Mouse (Mus musculus) hindbrain, embryonic 12.5 days (tissue): ENCODE data around the gene Dbnl. TPM values are rescaled to one million over a fixed set of nuclear protein-coding genes. Genes with fewer than 3 reads are reported as not detected.

Experiments
- ATAC-seq: fragments of 200-750 bp; cut with Nextera tagmentation; 2 replicates; pipeline ENCODE4 v1.8.0; 2017; ENCODE audit warnings: moderate TSS enrichment; ENCODE audit not compliant: low FRiP score
- H3K27ac ChIP-seq: fragments of 300-500 bp; sonication (generic); 2 replicates; pipeline ENCODE4 v1.5.1; 2016; ENCODE audit warnings: mild to moderate bottlenecking
- H3K27me3 ChIP-seq: fragments of 300-500 bp; sonication (generic); 2 replicates; pipeline ENCODE4 v1.6.1; 2016; ENCODE audit warnings: mild to moderate bottlenecking
- H3K36me3 ChIP-seq: fragments of 300-500 bp; sonication (generic); 2 replicates; pipeline ENCODE4 v1.6.1; 2016; ENCODE audit warnings: mild to moderate bottlenecking
- H3K4me1 ChIP-seq: fragments of 300-500 bp; sonication (generic); 2 replicates; pipeline ENCODE4 v1.6.1; 2016
- H3K4me2 ChIP-seq: fragments of 300-500 bp; sonication (generic); replicated peaks from 2 replicates; pipeline ENCODE4 v1.6.1; 2016; ENCODE audit warnings: mild to moderate bottlenecking
- H3K4me3 ChIP-seq: fragments of 300-500 bp; sonication (generic); 2 replicates; pipeline ENCODE4 v1.5.1; 2016; ENCODE audit warnings: mild to moderate bottlenecking
- H3K9ac ChIP-seq: fragments of 300-500 bp; sonication (generic); 2 replicates; pipeline ENCODE4 v1.6.1; 2016; ENCODE audit warnings: mild to moderate bottlenecking, moderate library complexity
- H3K9me3 ChIP-seq: fragments of 300-500 bp; sonication (generic); replicated peaks from 2 replicates; pipeline ENCODE4 v1.6.1; 2016; ENCODE audit warnings: mild to moderate bottlenecking
- WGBS: fragments of 180-500 bp; shearing (Covaris S2); methylation state at CpG from one replicate; pipeline ENCODE4 v1.1.7; 2016; 5-methylcytosine and 5-hydroxymethylcytosine counted together
- polyA plus RNA-seq: library from polyadenylated mRNA; unstranded; fragments of >200 nt; fragmentation: Nextera tagmentation; extraction: Ambion mirVana; gene quantifications from 2 replicates; pipeline ENCODE4 v1.2.1, GENCODE M21; 2016

The Dbnl gene
- polyA plus RNA-seq, 1 experiment from 2014 or later: 145 TPM

DNA sequence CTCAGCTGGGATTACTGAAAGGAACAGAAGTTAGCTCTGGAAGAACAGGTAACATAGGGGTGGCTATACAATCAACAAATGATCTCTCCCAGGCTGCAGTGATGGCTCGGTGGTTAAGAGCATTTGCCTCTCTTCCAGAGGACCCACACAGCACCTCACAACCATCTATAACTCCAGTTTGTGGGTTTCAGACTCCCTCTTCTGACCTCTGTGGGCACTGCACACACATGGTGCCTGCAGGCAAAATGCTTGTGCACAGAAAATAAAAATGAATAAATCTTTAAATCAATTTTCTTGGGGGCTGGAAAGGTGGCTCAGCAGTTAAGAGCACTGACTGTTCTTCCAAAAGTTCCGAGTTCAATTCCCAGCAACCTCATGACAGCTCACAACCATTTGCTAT lies 9.8 kb upstream of the Dbnl start:
- H3K36me3 ChIP-seq: peaks cover 4% of the 10 kb centered on the region; the same call in 1 of the 2 replicates
- no peak for ATAC-seq
- no peaks in the 10 kb centered on the region for H3K9me3 ChIP-seq
- H3K27ac ChIP-seq: no peak overlapping the region
- H3K9ac ChIP-seq: no peak overlapping the region
- no peak overlapping the region for H3K4me3 ChIP-seq
- no peaks in the 10 kb centered on the region for H3K27me3 ChIP-seq
- no peak overlapping the region for H3K4me2 ChIP-seq
- 77% methylated on average over 2 of the region's 2 CpGs for WGBS
- H3K4me1 ChIP-seq: no peaks in the 10 kb centered on the region

DNA sequence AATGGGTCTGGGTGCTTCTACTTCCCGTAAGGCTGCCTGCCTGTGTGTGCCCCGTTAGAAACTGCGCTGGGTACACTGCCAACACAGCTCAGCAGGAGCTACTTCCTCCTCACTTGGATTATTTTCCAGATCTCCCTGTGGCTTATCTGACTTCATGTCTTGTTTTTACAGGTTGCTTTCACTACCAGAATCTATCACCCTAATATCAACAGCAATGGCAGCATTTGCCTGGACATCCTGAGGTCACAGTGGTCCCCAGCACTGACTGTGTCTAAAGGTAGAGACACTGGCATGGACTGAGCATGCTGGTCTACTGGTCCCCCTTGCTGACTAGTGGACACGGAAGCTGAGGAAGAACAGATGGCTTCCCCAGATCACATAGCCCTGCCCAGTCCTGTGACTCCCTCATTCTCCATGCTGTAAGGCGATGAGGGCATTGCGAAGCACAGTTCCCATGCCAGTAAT lies 8.2 kb upstream of the Dbnl start:
- 92% methylated on average over 6 of the region's 6 CpGs for whole genome bisulfite sequencing
- Histone ChIP-seq H3K27ac (no peak overlapping the region), H3K4me2 (no peak overlapping the region), H3K9ac (no peak overlapping the region), H3K4me1 (no peaks in the 10 kb centered on the region), H3K4me3 (no peak overlapping the region), H3K9me3 (no peaks in the 10 kb centered on the region), H3K36me3 (peaks cover 4% of the 10 kb centered on the region; the same call in 1 of the 2 replicates), H3K27me3 (no peaks in the 10 kb centered on the region)
- ATAC-seq: no peak

DNA sequence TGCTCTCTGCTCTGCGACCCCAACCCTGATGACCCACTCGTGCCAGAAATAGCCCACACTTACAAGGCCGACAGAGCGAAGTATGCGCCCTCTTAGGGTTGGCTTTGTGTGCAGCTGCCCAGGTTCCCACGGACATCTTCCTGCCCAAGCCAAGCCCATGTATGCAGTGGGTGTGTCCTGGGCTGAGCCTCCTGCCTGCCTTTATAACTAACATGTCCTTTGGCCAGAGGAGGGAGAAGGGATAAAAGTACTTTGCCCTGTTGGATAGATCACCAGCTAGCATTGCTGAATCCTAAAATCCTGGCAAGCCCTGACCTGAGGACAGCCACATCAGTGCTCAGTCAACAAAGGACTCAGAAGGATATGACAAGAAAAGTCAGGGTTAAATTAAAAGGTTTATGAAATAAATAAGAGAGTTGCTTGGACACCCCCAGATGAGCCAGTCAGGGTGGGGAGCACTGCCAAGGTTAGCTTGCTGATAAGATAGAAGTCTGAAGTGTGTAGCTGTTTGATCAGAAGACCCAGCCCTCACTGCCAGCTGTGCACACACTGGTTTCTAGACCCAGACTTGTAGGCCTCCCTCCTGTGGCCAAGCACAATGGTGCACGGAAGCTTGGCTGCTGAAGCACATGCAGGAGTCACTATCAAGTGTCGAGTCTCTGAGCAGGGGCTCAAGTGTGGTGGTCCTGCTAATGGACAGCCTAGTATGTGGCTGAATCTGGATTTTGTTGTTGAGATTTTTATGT lies 5.9 kb upstream of the Dbnl start:
- H3K9ac ChIP-seq: no peak overlapping the region
- H3K9me3 ChIP-seq: no peaks in the 10 kb centered on the region
- WGBS: 70% methylated on average over 8 of the region's 8 CpGs
- no peak overlapping the region for H3K4me2 ChIP-seq
- no peak for ATAC-seq
- peaks cover 3% of the 10 kb centered on the region for H3K4me1 ChIP-seq
- peaks cover 4% of the 10 kb centered on the region; the same call in 1 of the 2 replicates for H3K36me3 ChIP-seq
- no peaks in the 10 kb centered on the region for H3K27me3 ChIP-seq
- H3K4me3 ChIP-seq: no peak overlapping the region
- no peak overlapping the region for H3K27ac ChIP-seq

DNA sequence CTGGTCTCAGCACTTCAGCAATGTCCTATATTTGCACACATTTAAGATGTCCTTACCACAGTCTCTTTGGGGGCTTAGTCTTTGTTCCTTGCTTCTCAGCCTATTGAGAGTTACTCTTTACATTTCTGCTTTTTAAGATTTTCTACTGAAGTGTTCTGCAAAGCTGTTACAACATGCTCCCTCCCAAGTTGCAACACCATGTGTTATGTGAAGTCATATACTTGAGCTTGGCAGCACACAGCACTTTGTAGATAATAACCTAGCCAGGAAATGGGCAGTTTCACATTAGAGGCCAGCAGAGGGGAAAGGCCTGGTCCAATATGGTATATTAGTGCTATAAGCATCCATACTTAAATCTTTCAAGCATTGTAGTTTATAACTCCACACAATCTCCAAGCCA lies 2.6 kb upstream of the Dbnl start:
- no peak overlapping the region for H3K4me3 ChIP-seq
- no peak overlapping the region for H3K27ac ChIP-seq
- H3K36me3 ChIP-seq: no peaks in the 10 kb centered on the region; the same call in 1 of the 2 replicates
- ATAC-seq: no peak
- H3K9ac ChIP-seq: no peak overlapping the region
- no peaks in the 10 kb centered on the region for H3K9me3 ChIP-seq
- H3K4me1 ChIP-seq: peaks cover 21% of the 10 kb centered on the region
- no peaks in the 10 kb centered on the region for H3K27me3 ChIP-seq
- no peak overlapping the region for H3K4me2 ChIP-seq

DNA sequence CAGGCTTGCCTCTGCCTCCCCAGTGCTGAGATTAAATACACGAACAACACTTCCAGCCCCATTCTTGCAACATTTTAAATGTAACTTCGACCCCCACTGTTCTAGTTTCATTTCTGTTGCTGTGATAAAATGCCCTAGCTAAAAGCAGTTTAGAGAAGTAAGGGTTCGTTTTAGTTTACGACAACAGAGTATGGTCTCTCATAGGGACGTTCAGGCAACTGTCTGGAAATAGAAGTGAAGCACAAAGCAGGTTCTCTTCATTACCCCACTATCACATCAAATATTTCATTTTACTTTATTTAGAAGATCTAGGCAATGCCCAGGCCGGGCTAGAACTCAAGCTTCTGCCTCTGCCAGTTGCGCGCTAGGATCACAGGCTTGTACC lies 625 bp upstream of the Dbnl start:
- WGBS: 37% methylated on average over 8 of the region's 8 CpGs
- Histone ChIP-seq H3K27me3 (no peaks in the 10 kb centered on the region), H3K4me3 (peak overlapping the region; percentile 83), H3K36me3 (peaks cover 15% of the 10 kb centered on the region), H3K27ac (peak overlapping the region; percentile 91), H3K4me2 (peak overlapping the region; percentile 86), H3K9ac (peak overlapping the region; percentile 83), H3K4me1 (peaks cover 21% of the 10 kb centered on the region), H3K9me3 (no peaks in the 10 kb centered on the region)
- ATAC-seq: no peak

DNA sequence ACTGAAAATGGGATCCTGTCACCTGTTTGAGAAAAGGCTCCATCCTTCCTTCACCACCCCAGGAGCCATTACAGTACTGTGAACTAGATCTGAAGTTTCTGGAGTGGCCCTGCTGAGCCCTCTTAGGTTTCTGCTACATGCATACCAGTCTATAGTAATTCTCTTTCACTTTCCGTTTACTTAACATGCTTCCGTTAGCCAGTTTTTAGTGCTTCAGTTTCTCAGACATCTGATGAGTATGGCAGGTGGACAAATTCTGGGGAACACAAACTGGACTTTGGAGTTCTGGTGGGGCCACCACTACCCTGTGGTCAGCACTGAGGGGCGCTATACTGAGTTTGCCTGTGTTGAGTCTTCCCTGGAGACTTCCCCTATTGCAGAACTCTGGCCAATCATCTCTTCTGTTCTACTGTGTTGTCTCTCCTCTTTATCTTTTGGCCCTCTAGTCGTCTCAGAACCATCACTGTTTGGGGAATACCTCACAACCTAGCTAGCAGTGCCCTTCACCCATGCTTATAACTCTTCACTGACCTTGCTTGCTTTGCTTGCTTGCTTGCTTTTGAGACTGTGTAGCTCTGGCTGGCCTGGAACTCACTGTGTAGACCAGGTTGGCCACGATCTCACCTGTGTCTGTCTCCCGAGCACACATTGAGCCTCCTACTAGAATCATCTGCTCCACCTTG lies 924 bp downstream of the Dbnl start:
- H3K4me1 ChIP-seq: peaks cover 21% of the 10 kb centered on the region

DNA sequence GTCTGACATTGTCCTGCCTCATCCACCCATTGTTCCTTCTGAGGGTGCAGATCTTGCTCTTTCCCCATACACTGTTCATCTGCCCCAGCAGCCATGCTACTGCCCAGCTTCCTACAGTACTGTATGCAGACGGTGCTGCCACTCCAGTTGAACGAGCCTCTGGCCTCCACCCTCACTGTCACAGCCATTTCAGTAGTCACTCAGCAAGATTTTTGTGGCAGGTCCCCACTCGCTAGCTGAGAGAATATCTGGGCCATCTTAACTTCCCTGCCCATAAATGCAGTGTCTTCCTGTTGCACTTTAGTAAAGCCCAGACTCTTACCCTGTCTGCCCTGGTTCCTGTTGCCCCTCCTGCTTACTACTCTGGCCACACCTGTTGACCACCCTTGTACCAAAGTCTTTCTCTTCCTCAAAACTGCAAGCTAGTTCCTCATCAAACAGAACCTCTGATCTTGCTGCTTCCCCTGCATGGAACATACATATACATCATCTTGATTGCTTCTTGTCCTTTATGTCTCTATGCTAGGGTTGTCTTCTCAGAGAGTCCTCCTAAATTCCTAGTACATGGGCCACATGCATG lies 1.6 kb downstream of the Dbnl start:
- no peak overlapping the region for H3K9ac ChIP-seq
- WGBS: 90% methylated on average over 3 of the region's 3 CpGs
- peak overlapping the region; percentile 86 for H3K4me2 ChIP-seq
- peaks cover 34% of the 10 kb centered on the region for H3K36me3 ChIP-seq
- no peaks in the 10 kb centered on the region for H3K27me3 ChIP-seq
- H3K4me1 ChIP-seq: peaks cover 21% of the 10 kb centered on the region
- H3K9me3 ChIP-seq: no peaks in the 10 kb centered on the region
- ATAC-seq: no peak
- no peak overlapping the region for H3K27ac ChIP-seq
- peak overlapping the region; percentile 83 for H3K4me3 ChIP-seq

More for the DNA sequence above, 924 bp downstream of the Dbnl start:
- H3K4me2 ChIP-seq: peak overlapping the region; percentile 86
- H3K4me3 ChIP-seq: peak overlapping the region; percentile 83
- peak; percentile 11 for ATAC-seq
- H3K27me3 ChIP-seq: no peaks in the 10 kb centered on the region
- H3K9ac ChIP-seq: peak overlapping the region; percentile 83
- peak overlapping the region; percentile 91; the same call in 1 of the 2 replicates for H3K27ac ChIP-seq
- H3K36me3 ChIP-seq: peaks cover 29% of the 10 kb centered on the region
- H3K9me3 ChIP-seq: no peaks in the 10 kb centered on the region
- WGBS: 83% methylated on average over 6 of the region's 6 CpGs

DNA sequence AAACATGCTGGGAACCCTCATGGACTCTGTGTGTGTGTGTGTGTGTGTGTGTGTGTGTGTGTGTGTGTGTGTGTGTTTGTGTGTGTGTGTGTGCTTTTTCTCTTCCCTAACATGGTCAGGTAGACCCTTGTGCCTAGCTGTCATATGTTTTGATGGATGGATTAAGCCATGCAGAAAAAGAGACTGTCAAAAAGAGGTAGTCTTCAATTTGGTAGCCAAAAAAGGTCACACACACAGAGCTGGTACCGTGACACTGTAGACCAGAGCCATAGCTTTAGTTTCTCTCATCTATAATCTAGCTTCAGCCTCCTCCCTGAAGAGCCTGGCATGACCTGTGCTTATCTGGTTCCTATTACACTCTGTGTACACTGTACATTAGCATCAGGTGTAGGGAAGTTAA lies 2.1 kb downstream of the Dbnl start:
- no peak overlapping the region for H3K27ac ChIP-seq
- H3K4me1 ChIP-seq: peaks cover 21% of the 10 kb centered on the region
- H3K9ac ChIP-seq: no peak overlapping the region
- ATAC-seq: no peak
- H3K36me3 ChIP-seq: peaks cover 40% of the 10 kb centered on the region
- no peak overlapping the region for H3K4me3 ChIP-seq
- WGBS: 100% methylated on average over 1 of the region's 1 CpGs
- no peaks in the 10 kb centered on the region for H3K9me3 ChIP-seq
- H3K27me3 ChIP-seq: no peaks in the 10 kb centered on the region
- no peak overlapping the region for H3K4me2 ChIP-seq

DNA sequence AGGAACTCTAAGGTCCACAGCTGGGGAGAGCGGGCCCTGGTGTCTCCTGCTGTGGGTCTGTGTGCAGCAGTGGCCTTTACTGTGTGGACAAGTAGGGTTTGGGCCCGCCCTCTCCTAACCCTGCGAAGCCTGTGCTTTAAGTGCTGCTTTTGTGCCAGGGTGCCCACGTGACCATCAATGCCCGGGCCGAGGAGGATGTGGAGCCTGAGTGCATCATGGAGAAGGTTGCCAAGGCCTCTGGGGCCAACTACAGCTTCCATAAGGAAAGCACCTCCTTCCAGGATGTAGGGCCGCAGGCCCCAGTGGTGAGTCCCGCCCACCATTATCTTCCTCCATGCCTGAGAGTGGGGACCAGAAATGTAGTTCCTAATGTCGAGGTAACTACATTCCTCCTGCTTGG lies 7.0 kb downstream of the Dbnl start:
- ATAC-seq: no peak
- Histone ChIP-seq H3K9ac (no peak overlapping the region), H3K9me3 (no peaks in the 10 kb centered on the region), H3K4me2 (no peak overlapping the region), H3K27me3 (no peaks in the 10 kb centered on the region), H3K4me3 (no peak overlapping the region), H3K36me3 (peaks cover 86% of the 10 kb centered on the region), H3K4me1 (no peaks in the 10 kb centered on the region), H3K27ac (no peak overlapping the region)
- 84% methylated on average over 9 of the region's 9 CpGs for WGBS

DNA sequence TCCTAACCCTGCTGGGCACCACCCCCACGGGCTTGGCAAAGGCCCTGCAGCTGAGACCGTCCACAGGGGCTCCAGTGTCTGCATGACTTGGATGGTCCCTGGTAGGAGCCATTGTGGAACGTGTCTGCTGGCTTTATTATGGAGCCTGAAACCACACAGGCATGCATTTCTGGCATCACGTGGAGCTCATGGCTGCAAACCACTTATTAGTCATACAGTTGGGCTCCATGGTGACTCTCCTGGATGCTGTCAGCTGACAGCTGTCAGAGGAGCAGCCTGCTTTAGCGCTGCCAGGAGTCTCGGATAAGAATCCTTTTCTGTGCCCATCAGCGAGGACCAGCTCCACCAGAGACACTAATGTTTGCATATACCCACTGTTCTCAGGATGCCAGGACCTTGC lies 7.4 kb downstream of the Dbnl start:
- Histone ChIP-seq H3K4me3 (no peak overlapping the region), H3K4me2 (no peak overlapping the region), H3K9ac (no peak overlapping the region), H3K36me3 (peaks cover 90% of the 10 kb centered on the region), H3K9me3 (no peaks in the 10 kb centered on the region), H3K27ac (no peak overlapping the region), H3K27me3 (no peaks in the 10 kb centered on the region), H3K4me1 (no peaks in the 10 kb centered on the region)
- ATAC-seq: no peak
- 89% methylated on average over 7 of the region's 7 CpGs for WGBS

DNA sequence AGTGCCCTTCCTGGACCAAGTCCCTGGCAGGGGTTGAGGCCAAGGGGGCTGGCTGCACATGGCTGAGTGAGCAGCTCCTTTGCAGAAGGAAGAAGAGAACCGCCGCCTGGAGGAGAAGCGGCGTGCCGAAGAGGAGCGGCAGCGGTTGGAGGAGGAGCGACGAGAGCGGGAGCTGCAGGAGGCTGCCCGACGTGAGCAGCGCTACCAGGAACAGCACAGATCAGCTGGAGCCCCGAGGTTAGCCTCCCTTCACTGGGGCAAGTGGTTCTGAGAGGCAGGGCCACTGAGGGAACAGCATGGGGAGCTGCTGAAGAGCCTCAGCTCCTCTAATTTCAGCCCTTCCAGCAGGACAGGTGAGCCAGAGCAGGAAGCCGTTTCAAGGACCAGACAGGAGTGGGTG lies 8.7 kb downstream of the Dbnl start:
- Histone ChIP-seq H3K4me1 (no peaks in the 10 kb centered on the region), H3K9ac (no peak overlapping the region), H3K27me3 (no peaks in the 10 kb centered on the region), H3K27ac (no peak overlapping the region), H3K36me3 (peaks cover 89% of the 10 kb centered on the region), H3K4me2 (no peak overlapping the region), H3K4me3 (no peak overlapping the region), H3K9me3 (no peaks in the 10 kb centered on the region)
- WGBS: 82% methylated on average over 15 of the region's 15 CpGs
- no peak for ATAC-seq

DNA sequence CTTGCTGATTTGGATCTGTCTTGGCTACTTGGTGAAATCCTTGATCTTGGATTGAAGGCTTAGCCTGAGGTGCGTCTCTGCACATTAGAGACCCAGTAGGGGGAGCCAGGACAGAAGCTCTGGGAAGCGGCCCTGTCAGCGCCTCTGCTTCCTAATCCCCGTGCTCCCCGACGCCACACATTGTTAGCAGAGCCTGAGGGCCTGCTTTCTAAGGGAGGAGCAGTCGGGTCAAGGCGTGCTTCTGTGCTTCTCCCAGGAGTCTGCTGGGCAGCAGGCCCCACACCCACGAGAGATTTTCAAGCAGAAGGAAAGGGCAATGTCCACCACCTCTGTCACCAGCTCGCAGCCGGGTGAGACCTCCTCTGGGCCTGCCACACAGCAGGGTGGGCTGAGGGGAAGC lies 9.1 kb downstream of the Dbnl start:
- no peaks in the 10 kb centered on the region for H3K4me1 ChIP-seq
- no peaks in the 10 kb centered on the region for H3K9me3 ChIP-seq
- H3K4me3 ChIP-seq: no peak overlapping the region
- peaks cover 84% of the 10 kb centered on the region for H3K36me3 ChIP-seq
- no peaks in the 10 kb centered on the region for H3K27me3 ChIP-seq
- no peak overlapping the region for H3K27ac ChIP-seq
- no peak overlapping the region for H3K4me2 ChIP-seq
- WGBS: 76% methylated on average over 11 of the region's 11 CpGs
- no peak overlapping the region for H3K9ac ChIP-seq
- ATAC-seq: no peak
